Mouse (Mus musculus) heart, embryonic 16.5 days (tissue): Measurements from ENCODE around the gene Rbm19. TPM values are rescaled to one million over a fixed set of nuclear protein-coding genes. Genes with fewer than 3 reads are reported as not detected.

Source experiments
- ATAC-seq: fragments of 200-750 bp; cut with Nextera tagmentation; replicated peaks from 2 replicates; pipeline ENCODE4 v1.8.0; 2017; ENCODE audit warnings: moderate number of reproducible peaks; ENCODE audit not compliant: insufficient read depth, low FRiP score; ENCODE audit errors: extremely low read depth
- H3K27ac ChIP-seq: fragments of 300-500 bp; sonication (generic); 2 replicates; pipeline ENCODE4 v1.5.1; 2014; ENCODE audit warnings: mild to moderate bottlenecking, low read length, control low read depth, moderate library complexity
- H3K27me3 ChIP-seq: fragments of 300-500 bp; sonication (generic); 2 replicates; pipeline ENCODE4 v1.6.1; 2014; ENCODE audit warnings: low read length, mixed read lengths; ENCODE audit not compliant: control insufficient read depth, insufficient read depth
- H3K36me3 ChIP-seq: fragments of 300-500 bp; sonication (generic); 2 replicates; pipeline ENCODE4 v1.6.1; 2014; ENCODE audit not compliant: control insufficient read depth, insufficient read depth
- H3K4me1 ChIP-seq: fragments of 300-500 bp; sonication (generic); 2 replicates; pipeline ENCODE4 v1.6.1; 2014; ENCODE audit warnings: low read length, mixed read lengths; ENCODE audit not compliant: control insufficient read depth, insufficient read depth
- H3K4me2 ChIP-seq: fragments of 300-500 bp; sonication (generic); 2 replicates; pipeline ENCODE4 v1.6.1; 2014; ENCODE audit warnings: low read depth, mild to moderate bottlenecking, control low read depth, low read length
- H3K4me3 ChIP-seq: fragments of 300-500 bp; sonication (generic); 2 replicates; pipeline ENCODE4 v1.5.1; 2014; ENCODE audit warnings: mild to moderate bottlenecking, control low read depth, low read length
- H3K9ac ChIP-seq: fragments of 300-500 bp; sonication (generic); 2 replicates; pipeline ENCODE4 v1.6.1; 2014; ENCODE audit warnings: low read length, control low read depth
- H3K9me3 ChIP-seq: fragments of 300-500 bp; sonication (generic); replicated peaks from 2 replicates; pipeline ENCODE4 v1.6.1; 2016; ENCODE audit warnings: low read length; ENCODE audit not compliant: control insufficient read depth
- WGBS: fragments of 180-500 bp; shearing (Covaris S2); extraction: QIAGEN DNeasy Blood & Tissue Kit; methylation state at CpG from one replicate; pipeline ENCODE4 v1.1.7; 2014; 5-methylcytosine and 5-hydroxymethylcytosine counted together
- polyA plus RNA-seq: library from polyadenylated mRNA; unstranded; fragments of >200 nt; fragmentation: Nextera tagmentation; extraction: Ambion mirVana; gene quantifications from 2 replicates; pipeline ENCODE4 v1.2.1, GENCODE M21; 2015

Rbm19 gene
- polyA plus RNA-seq = 12.8 and 14.6 TPM in 2 replicates

GRCm38 (mm10) chr5:120116261-120117050, at the start of gene Rbm19:
TSS of gene Rbm19 (plus strand) at chr5:120116465.
- Histone ChIP-seq H3K4me3 (peak within 1 kb of the TSS; percentile 96), H3K4me2 (peak within 1 kb of the TSS; percentile 99), H3K9ac (peak within 1 kb of the TSS; percentile 83), H3K27ac (peak within 1 kb of the TSS; percentile 39; the same call in 1 of the 2 replicates), H3K27me3 (no peaks in the 10 kb centered on the region), H3K4me1 (peaks cover 6% of the 10 kb centered on the region), H3K36me3 (peaks cover 18% of the 10 kb centered on the region), H3K9me3 (no peaks in the 10 kb centered on the region)
- WGBS = under 1% methylated on average over 46 of the region's 46 CpGs
- peak; percentile 93 for ATAC-seq

- WGBS = 33% methylated on average over 6 of the region's 6 CpGs
- Histone ChIP-seq H3K9ac (no peak overlapping the region), H3K27me3 (no peaks in the 10 kb centered on the region), H3K4me2 (no peak overlapping the region), H3K36me3 (no peaks in the 10 kb centered on the region), H3K27ac (no peak overlapping the region), H3K9me3 (no peaks in the 10 kb centered on the region), H3K4me1 (no peaks in the 10 kb centered on the region), H3K4me3 (no peak overlapping the region)
- no peak for ATAC-seq
Observed at GRCm38 (mm10) chr5:120067266-120067665, 49.0 kb upstream of the Rbm19 start.

GRCm38 (mm10) chr5:120074101-120074500, 42.2 kb upstream of the Rbm19 start:
- Histone ChIP-seq H3K27ac (no peak overlapping the region), H3K27me3 (no peaks in the 10 kb centered on the region), H3K9ac (no peak overlapping the region), H3K4me2 (no peak overlapping the region), H3K4me1 (peaks cover 2% of the 10 kb centered on the region; the same call in 1 of the 2 replicates), H3K4me3 (no peak overlapping the region), H3K9me3 (no peaks in the 10 kb centered on the region), H3K36me3 (no peaks in the 10 kb centered on the region)
- no peak for ATAC-seq
- 31% methylated on average over 9 of the region's 9 CpGs for WGBS

- H3K4me2 ChIP-seq = no peak overlapping the region
- no peaks in the 10 kb centered on the region for H3K36me3 ChIP-seq
- 15% methylated on average over 9 of the region's 9 CpGs for WGBS
- H3K27me3 ChIP-seq = peaks cover 21% of the 10 kb centered on the region
- H3K4me3 ChIP-seq = no peak overlapping the region
- H3K9me3 ChIP-seq = no peaks in the 10 kb centered on the region
- no peak overlapping the region for H3K9ac ChIP-seq
- no peak overlapping the region for H3K27ac ChIP-seq
- ATAC-seq = peak; percentile 38; the same call in 1 of the 2 replicates
- peaks cover 2% of the 10 kb centered on the region for H3K4me1 ChIP-seq
Observed at GRCm38 (mm10) chr5:120080027-120080426, 36.2 kb upstream of the Rbm19 start.

- H3K4me1 ChIP-seq = peaks cover 2% of the 10 kb centered on the region
- H3K4me3 ChIP-seq = no peak overlapping the region
- no peak overlapping the region for H3K4me2 ChIP-seq
- no peaks in the 10 kb centered on the region for H3K9me3 ChIP-seq
- H3K9ac ChIP-seq = no peak overlapping the region
- H3K27me3 ChIP-seq = peaks cover 21% of the 10 kb centered on the region
- ATAC-seq = no peak
- whole genome bisulfite sequencing = 66% methylated on average over 6 of the region's 6 CpGs
- no peak overlapping the region for H3K27ac ChIP-seq
- no peaks in the 10 kb centered on the region for H3K36me3 ChIP-seq
Observed at GRCm38 (mm10) chr5:120080468-120080867, 35.8 kb upstream of the Rbm19 start.

- Histone ChIP-seq H3K27me3 (peaks cover 14% of the 10 kb centered on the region; the same call in 1 of the 2 replicates), H3K36me3 (no peaks in the 10 kb centered on the region), H3K4me1 (peaks cover 7% of the 10 kb centered on the region; the same call in 1 of the 2 replicates), H3K9ac (no peak overlapping the region), H3K27ac (no peak overlapping the region), H3K4me2 (peak overlapping the region; percentile 31; the same call in 1 of the 2 replicates), H3K9me3 (no peaks in the 10 kb centered on the region), H3K4me3 (no peak overlapping the region)
- WGBS = 2% methylated on average over 16 of the region's 16 CpGs
- no peak; the same call in 1 of the 2 replicates for ATAC-seq
Observed at GRCm38 (mm10) chr5:120088561-120088960, 27.7 kb upstream of the Rbm19 start.

GRCm38 (mm10) chr5:120094602-120095001, 21.7 kb upstream of the Rbm19 start:
- no peak overlapping the region for H3K4me2 ChIP-seq
- H3K4me1 ChIP-seq = no peaks in the 10 kb centered on the region
- ATAC-seq = no peak
- peaks cover 9% of the 10 kb centered on the region; the same call in 1 of the 2 replicates for H3K27me3 ChIP-seq
- H3K36me3 ChIP-seq = no peaks in the 10 kb centered on the region
- no peak overlapping the region for H3K4me3 ChIP-seq
- WGBS = 59% methylated on average over 7 of the region's 7 CpGs
- H3K27ac ChIP-seq = no peak overlapping the region
- no peaks in the 10 kb centered on the region for H3K9me3 ChIP-seq
- H3K9ac ChIP-seq = no peak overlapping the region

- no peaks in the 10 kb centered on the region for H3K9me3 ChIP-seq
- H3K27ac ChIP-seq = no peak overlapping the region
- H3K4me3 ChIP-seq = no peak overlapping the region
- no peak for ATAC-seq
- H3K27me3 ChIP-seq = 0 out of 2 replicates have a peak, but pooled peaks cover 3% of the 10 kb centered on the region
- no peak overlapping the region for H3K9ac ChIP-seq
- H3K4me1 ChIP-seq = no peaks in the 10 kb centered on the region
- H3K36me3 ChIP-seq = no peaks in the 10 kb centered on the region
- 47% methylated on average over 9 of the region's 9 CpGs for WGBS
- no peak overlapping the region for H3K4me2 ChIP-seq
Observed at GRCm38 (mm10) chr5:120097042-120097441, 19.2 kb upstream of the Rbm19 start.

- ATAC-seq = no peak
- no peak overlapping the region for H3K4me2 ChIP-seq
- no peak overlapping the region for H3K9ac ChIP-seq
- H3K9me3 ChIP-seq = no peaks in the 10 kb centered on the region
- no peak overlapping the region for H3K4me3 ChIP-seq
- H3K4me1 ChIP-seq = no peaks in the 10 kb centered on the region
- H3K27me3 ChIP-seq = no peaks in the 10 kb centered on the region
- WGBS = 87% methylated on average over 6 of the region's 6 CpGs
- H3K27ac ChIP-seq = no peak overlapping the region
- H3K36me3 ChIP-seq = no peaks in the 10 kb centered on the region
Observed at GRCm38 (mm10) chr5:120100814-120101213, 15.5 kb upstream of the Rbm19 start.
